Mouse (Mus musculus): ENCODE data around the gene St3gal2. TPM values are rescaled to one million over a fixed set of nuclear protein-coding genes. Genes with fewer than 3 reads are reported as not detected.
A peak's percentile ranks its signal among the peaks of the same experiment; 100 is the strongest.
"Not testable (repeated sequence)": the region's sequence is repeated elsewhere in the genome, so short reads cannot be mapped to it uniquely, and the experiment has no call there.

The St3gal2 gene
- polyA plus RNA-seq, 1 experiment from 2014 or later = 10.7 TPM

DNA sequence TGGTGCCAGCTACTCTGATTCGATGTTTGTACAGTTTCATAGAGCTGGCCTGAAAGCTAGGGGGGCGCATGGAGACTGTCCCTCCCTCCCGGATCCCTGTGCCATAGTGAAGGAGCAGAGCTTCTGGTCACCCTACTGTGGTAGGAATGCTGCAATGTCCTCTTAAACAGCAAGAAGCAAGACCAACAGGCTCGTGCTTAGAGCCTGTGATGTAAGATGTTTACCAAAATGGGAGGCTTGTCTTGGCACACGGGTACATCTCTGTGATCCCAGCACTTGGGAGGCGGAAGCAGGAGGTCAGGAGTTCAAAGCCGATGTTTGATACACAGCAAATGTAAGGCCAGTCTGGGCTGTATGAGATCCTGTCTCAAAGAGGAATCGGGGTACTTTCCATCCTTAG lies 46.9 kb downstream of the St3gal2 start:
- no peak overlapping the region for H3K9ac ChIP-seq (ENCODE audit: low read depth, low read length)
- no peaks in the 10 kb centered on the region for H3K27me3 ChIP-seq (replicated peaks; ENCODE audit: control insufficient read depth, insufficient read depth, low read length)
- H3K4me3 ChIP-seq (ENCODE audit: low read length) = no peak overlapping the region
- WGBS = 80% methylated on average over 8 of the region's 8 CpGs
- H3K4me2 ChIP-seq (ENCODE audit: low read depth, low read length) = no peak overlapping the region
- no peak for ATAC-seq
- no peak overlapping the region for H3K27ac ChIP-seq (ENCODE audit: low read length)
- H3K9me3 ChIP-seq (ENCODE audit: control insufficient read depth, low read length) = no peaks in the 10 kb centered on the region
- peaks cover 12% of the 10 kb centered on the region for H3K4me1 ChIP-seq (ENCODE audit: control insufficient read depth, insufficient read depth, low read length)
- H3K36me3 ChIP-seq (ENCODE audit: control insufficient read depth, insufficient read depth, low read length) = no peaks in the 10 kb centered on the region; the same call in 1 of the 2 replicates

- Histone ChIP-seq H3K9me3 (ENCODE audit: control insufficient read depth, low read length) (no peaks in the 10 kb centered on the region), H3K4me3 (ENCODE audit: low read length) (no peak overlapping the region), H3K9ac (ENCODE audit: low read depth, low read length) (no peak overlapping the region), H3K36me3 (ENCODE audit: control insufficient read depth, insufficient read depth, low read length) (no peaks in the 10 kb centered on the region; the same call in 1 of the 2 replicates), H3K4me2 (ENCODE audit: low read depth, low read length) (no peak overlapping the region), H3K27ac (ENCODE audit: low read length) (no peak overlapping the region), H3K4me1 (ENCODE audit: control insufficient read depth, insufficient read depth, low read length) (peaks cover 12% of the 10 kb centered on the region), H3K27me3 (replicated peaks; ENCODE audit: control insufficient read depth, insufficient read depth, low read length) (no peaks in the 10 kb centered on the region)
- ATAC-seq = no peak
- WGBS = 80% methylated on average over 9 of the region's 9 CpGs
Observed at GRCm38 (mm10) chr8:110967326-110967725, 47.6 kb downstream of the St3gal2 start.

DNA sequence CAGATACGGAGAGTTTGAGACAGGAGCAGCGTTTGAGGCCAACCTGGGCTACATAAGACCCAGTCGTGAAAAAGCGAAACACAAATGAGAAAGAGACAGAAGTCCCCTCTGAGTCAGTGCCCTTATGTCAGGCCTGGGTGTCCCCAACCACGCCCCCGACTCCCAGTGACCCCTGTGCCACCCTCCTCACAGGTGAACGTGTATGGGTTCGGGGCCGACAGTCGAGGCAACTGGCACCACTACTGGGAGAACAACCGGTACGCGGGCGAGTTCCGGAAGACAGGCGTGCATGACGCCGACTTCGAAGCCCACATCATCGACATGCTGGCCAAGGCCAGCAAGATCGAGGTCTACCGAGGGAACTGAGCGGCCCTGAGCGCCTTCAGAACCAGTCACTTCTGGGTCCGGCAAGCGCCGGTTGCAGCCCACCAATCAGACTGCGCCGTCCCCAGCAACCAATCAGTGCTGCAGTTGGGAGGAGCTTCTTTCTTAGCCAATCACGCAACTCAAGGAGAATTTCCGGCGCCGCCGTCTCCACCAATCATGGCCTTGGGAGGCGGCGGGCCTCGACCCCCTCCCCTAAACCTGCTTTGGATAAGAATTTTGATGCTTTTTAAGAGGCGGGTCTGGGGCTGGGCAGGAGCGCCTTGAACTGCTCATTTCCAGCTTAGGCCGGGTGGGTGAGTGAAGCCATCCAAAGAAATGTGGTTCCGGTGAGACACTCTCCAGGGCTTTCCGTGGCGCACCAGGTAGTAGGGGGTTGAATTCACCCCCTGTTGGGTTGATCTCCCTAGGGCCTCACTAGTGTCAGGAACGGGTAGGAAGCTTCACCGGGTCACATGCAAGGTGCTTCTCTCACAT lies 50.4 kb downstream of the St3gal2 start:
- Histone ChIP-seq H3K27me3 (replicated peaks; ENCODE audit: control insufficient read depth, insufficient read depth, low read length) (no peaks in the 10 kb centered on the region), H3K36me3 (ENCODE audit: control insufficient read depth, insufficient read depth, low read length) (no peaks in the 10 kb centered on the region; the same call in 1 of the 2 replicates)
- 10% methylated on average over 45 of the region's 45 CpGs for WGBS

GRCm38 (mm10) chr8:110976532-110976931 lies 56.8 kb downstream of the St3gal2 start:
- not testable (repeated sequence) for H3K9ac ChIP-seq (ENCODE audit: low read depth, low read length); H3K4me1 ChIP-seq (ENCODE audit: control insufficient read depth, insufficient read depth, low read length); H3K27me3 ChIP-seq (replicated peaks; ENCODE audit: control insufficient read depth, insufficient read depth, low read length); H3K27ac ChIP-seq (ENCODE audit: low read length); H3K9me3 ChIP-seq (ENCODE audit: control insufficient read depth, low read length); H3K4me2 ChIP-seq (ENCODE audit: low read depth, low read length); H3K4me3 ChIP-seq (ENCODE audit: low read length); ATAC-seq
- 94% methylated on average over 8 of the region's 8 CpGs for WGBS
- H3K36me3 ChIP-seq (ENCODE audit: control insufficient read depth, insufficient read depth, low read length) = 0 out of 2 replicates have a peak, but pooled peaks cover 14% of the 10 kb centered on the region

More for the DNA sequence above, 50.4 kb downstream of the St3gal2 start:
- H3K9me3 ChIP-seq (ENCODE audit: control insufficient read depth, low read length) = no peaks in the 10 kb centered on the region
- ATAC-seq = peak; percentile 97
- H3K9ac ChIP-seq (ENCODE audit: low read depth, low read length) = peak overlapping the region; percentile 70
- peak overlapping the region; percentile 82 for H3K4me2 ChIP-seq (ENCODE audit: low read depth, low read length)
- peaks cover 12% of the 10 kb centered on the region for H3K4me1 ChIP-seq (ENCODE audit: control insufficient read depth, insufficient read depth, low read length)
- peak overlapping the region; percentile 52 for H3K4me3 ChIP-seq (ENCODE audit: low read length)
- H3K27ac ChIP-seq (ENCODE audit: low read length) = peak overlapping the region; percentile 21; the same call in 1 of the 2 replicates

GRCm38 (mm10) chr8:110977987-110978386 lies 58.3 kb downstream of the St3gal2 start:
- not testable (repeated sequence) for ATAC-seq; H3K4me1 ChIP-seq (ENCODE audit: control insufficient read depth, insufficient read depth, low read length); H3K27me3 ChIP-seq (replicated peaks; ENCODE audit: control insufficient read depth, insufficient read depth, low read length); H3K9ac ChIP-seq (ENCODE audit: low read depth, low read length); H3K4me3 ChIP-seq (ENCODE audit: low read length); H3K27ac ChIP-seq (ENCODE audit: low read length); H3K9me3 ChIP-seq (ENCODE audit: control insufficient read depth, low read length); H3K4me2 ChIP-seq (ENCODE audit: low read depth, low read length)
- H3K36me3 ChIP-seq (ENCODE audit: control insufficient read depth, insufficient read depth, low read length) = peaks cover 15% of the 10 kb centered on the region; the same call in 1 of the 2 replicates
- 78% methylated on average over 2 of the region's 2 CpGs for WGBS

- no peak for ATAC-seq
- no peak overlapping the region for H3K9ac ChIP-seq (ENCODE audit: low read depth, low read length)
- peaks cover 30% of the 10 kb centered on the region; the same call in 1 of the 2 replicates for H3K36me3 ChIP-seq (ENCODE audit: control insufficient read depth, insufficient read depth, low read length)
- H3K4me2 ChIP-seq (ENCODE audit: low read depth, low read length) = no peak overlapping the region
- no peaks in the 10 kb centered on the region for H3K27me3 ChIP-seq (replicated peaks; ENCODE audit: control insufficient read depth, insufficient read depth, low read length)
- no peak overlapping the region for H3K4me3 ChIP-seq (ENCODE audit: low read length)
- H3K27ac ChIP-seq (ENCODE audit: low read length) = no peak overlapping the region
- no peaks in the 10 kb centered on the region for H3K4me1 ChIP-seq (ENCODE audit: control insufficient read depth, insufficient read depth, low read length)
- H3K9me3 ChIP-seq (ENCODE audit: control insufficient read depth, low read length) = no peaks in the 10 kb centered on the region
- 82% methylated on average over 2 of the region's 2 CpGs for WGBS
Observed at GRCm38 (mm10) chr8:110981304-110981703, 61.6 kb downstream of the St3gal2 start.

GRCm38 (mm10) chr8:110987805-110988744 lies 68.4 kb downstream of the St3gal2 start:
- Histone ChIP-seq H3K9ac (ENCODE audit: low read depth, low read length) (no peak overlapping the region), H3K9me3 (ENCODE audit: control insufficient read depth, low read length) (no peaks in the 10 kb centered on the region), H3K27me3 (replicated peaks; ENCODE audit: control insufficient read depth, insufficient read depth, low read length) (no peaks in the 10 kb centered on the region), H3K36me3 (ENCODE audit: control insufficient read depth, insufficient read depth, low read length) (peaks cover 28% of the 10 kb centered on the region), H3K27ac (ENCODE audit: low read length) (peak overlapping the region; percentile 66), H3K4me2 (ENCODE audit: low read depth, low read length) (no peak overlapping the region), H3K4me3 (ENCODE audit: low read length) (no peak overlapping the region), H3K4me1 (ENCODE audit: control insufficient read depth, insufficient read depth, low read length) (peaks cover 8% of the 10 kb centered on the region; the same call in 1 of the 2 replicates)
- ATAC-seq = peak; percentile 97
- WGBS = 68% methylated on average over 8 of the region's 8 CpGs

DNA sequence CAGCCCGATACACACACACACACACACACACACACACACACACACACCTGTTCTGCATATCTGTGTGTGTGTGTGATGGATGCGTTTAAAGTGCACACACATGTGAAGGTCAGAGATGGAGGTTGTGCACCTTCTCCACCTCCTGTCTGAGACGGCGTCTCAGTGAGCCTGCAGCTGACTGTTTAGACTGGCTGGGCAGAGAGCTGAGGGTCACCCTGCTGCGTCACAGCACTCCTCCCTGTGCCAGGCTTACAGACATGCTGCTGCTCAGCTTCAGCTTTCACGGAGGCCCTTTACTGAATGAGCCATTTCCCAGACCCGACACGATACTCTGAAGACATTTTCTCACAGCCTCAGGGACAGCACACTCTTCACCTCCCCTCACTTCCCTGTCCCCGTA lies 70.3 kb downstream of the St3gal2 start:
- Histone ChIP-seq H3K4me1 (ENCODE audit: control insufficient read depth, insufficient read depth, low read length) (peaks cover 8% of the 10 kb centered on the region; the same call in 1 of the 2 replicates), H3K4me3 (ENCODE audit: low read length) (no peak overlapping the region), H3K36me3 (ENCODE audit: control insufficient read depth, insufficient read depth, low read length) (peaks cover 15% of the 10 kb centered on the region)

More for the DNA sequence above, 70.3 kb downstream of the St3gal2 start:
- 90% methylated on average over 9 of the region's 9 CpGs for WGBS
- no peak overlapping the region for H3K9ac ChIP-seq (ENCODE audit: low read depth, low read length)
- no peak overlapping the region for H3K4me2 ChIP-seq (ENCODE audit: low read depth, low read length)
- ATAC-seq = no peak
- no peak overlapping the region for H3K27ac ChIP-seq (ENCODE audit: low read length)
- H3K9me3 ChIP-seq (ENCODE audit: control insufficient read depth, low read length) = no peaks in the 10 kb centered on the region
- no peaks in the 10 kb centered on the region for H3K27me3 ChIP-seq (replicated peaks; ENCODE audit: control insufficient read depth, insufficient read depth, low read length)
